Mouse (Mus musculus) thymus, adult 2 months (tissue): ENCODE results near the gene Zfp36l2. TPM values are rescaled to one million over a fixed set of nuclear protein-coding genes. Genes with fewer than 3 reads are reported as not detected.

ENCODE experiments used
- DNase-seq: peaks from one replicate; pipeline ENCODE4 v3.0.0; 2021
- H3K27ac ChIP-seq: fragments of 200-500 bp; 2 replicates; pipeline ENCODE4 v1.5.1; 2012; ENCODE audit warnings: low read length, control low read depth; ENCODE audit not compliant: control insufficient read depth, insufficient read depth
- H3K27me3 ChIP-seq: fragments of 200-500 bp; 2 replicates; pipeline ENCODE4 v1.6.1; 2012; ENCODE audit warnings: mild to moderate bottlenecking, low read length, moderate library complexity, mixed read lengths; ENCODE audit not compliant: control insufficient read depth, insufficient read depth
- H3K36me3 ChIP-seq: fragments of 200-500 bp; 2 replicates; pipeline ENCODE4 v1.6.1; 2012; ENCODE audit warnings: mild to moderate bottlenecking, low read length, moderate library complexity; ENCODE audit not compliant: control insufficient read depth, insufficient read depth
- H3K4me1 ChIP-seq: fragments of 200-500 bp; replicated peaks from 2 replicates; pipeline ENCODE4 v1.6.1; 2012; ENCODE audit warnings: low read length; ENCODE audit not compliant: control insufficient read depth, insufficient read depth
- H3K4me3 ChIP-seq: fragments of 200-500 bp; 2 replicates; pipeline ENCODE4 v1.5.1; 2012; ENCODE audit warnings: mild to moderate bottlenecking, low read length, control low read depth, moderate library complexity; ENCODE audit not compliant: control insufficient read depth, insufficient read depth
- CTCF ChIP-seq: fragments of 200-500 bp; IDR thresholded peaks from 2 replicates; pipeline ENCODE4 v1.5.1; 2012; ENCODE audit warnings: mild to moderate bottlenecking, control low read depth, low read length, moderate library complexity, borderline replicate concordance; ENCODE audit not compliant: control insufficient read depth, poor library complexity, insufficient read depth; ENCODE audit errors: extremely low read depth
- POLR2A ChIP-seq: fragments of 200-500 bp; IDR thresholded peaks from 2 replicates; pipeline ENCODE4 v1.6.1; 2012; ENCODE audit warnings: mild to moderate bottlenecking, low read length, control low read depth, moderate library complexity; ENCODE audit not compliant: control insufficient read depth, poor library complexity, insufficient read depth; ENCODE audit errors: extremely low read depth
- WGBS: fragments of 180-500 bp; shearing (Covaris S2); methylation state at CpG from one replicate; pipeline ENCODE4 v1.1.7; 2018; 5-methylcytosine and 5-hydroxymethylcytosine counted together
- polyA plus RNA-seq: library from polyadenylated mRNA; depleted of rRNA; stranded (reverse); fragments of >200 nt; gene quantifications from 2 replicates; pipeline ENCODE4 v1.2.3, GENCODE M21; 2012

Zfp36l2 gene
- polyA plus RNA-seq, 1 experiment: 182 TPM

- Histone ChIP-seq H3K4me3 (no peak overlapping the region), H3K4me1 (peaks cover 14% of the 10 kb centered on the region), H3K27me3 (no peaks in the 10 kb centered on the region), H3K36me3 (peaks cover 15% of the 10 kb centered on the region; the same call in 1 of the 2 replicates), H3K27ac (no peak overlapping the region)
- no peak for DNase-seq
- TF ChIP-seq POLR2A (no peak), CTCF (no peak)
Observed at GRCm38 (mm10) chr17:84196329-84196728, 8.6 kb upstream of the Zfp36l2 start.

GRCm38 (mm10) chr17:84195835-84196234 lies 8.1 kb upstream of the Zfp36l2 start:
- no peak overlapping the region for H3K27ac ChIP-seq
- no peak for TF ChIP-seq POLR2A
- no peak for TF ChIP-seq CTCF
- H3K27me3 ChIP-seq: no peaks in the 10 kb centered on the region
- peaks cover 12% of the 10 kb centered on the region; the same call in 1 of the 2 replicates for H3K36me3 ChIP-seq
- H3K4me3 ChIP-seq: no peak overlapping the region
- WGBS: 96% methylated on average over 3 of the region's 3 CpGs
- peaks cover 16% of the 10 kb centered on the region for H3K4me1 ChIP-seq
- no peak for DNase-seq

GRCm38 (mm10) chr17:84195003-84195395 lies 7.3 kb upstream of the Zfp36l2 start:
- TF ChIP-seq POLR2A (no peak), CTCF (no peak)
- H3K36me3 ChIP-seq: peaks cover 12% of the 10 kb centered on the region; the same call in 1 of the 2 replicates
- no peaks in the 10 kb centered on the region for H3K27me3 ChIP-seq
- no peak overlapping the region for H3K27ac ChIP-seq
- DNase-seq: no peak
- H3K4me3 ChIP-seq: no peak overlapping the region
- WGBS: 66% methylated on average over 4 of the region's 4 CpGs
- peaks cover 20% of the 10 kb centered on the region for H3K4me1 ChIP-seq

- Histone ChIP-seq H3K4me3 (no peak overlapping the region), H3K36me3 (peaks cover 12% of the 10 kb centered on the region; the same call in 1 of the 2 replicates), H3K27ac (no peak overlapping the region), H3K4me1 (peaks cover 20% of the 10 kb centered on the region), H3K27me3 (no peaks in the 10 kb centered on the region)
- WGBS: 79% methylated on average over 4 of the region's 4 CpGs
- no peak for TF ChIP-seq POLR2A
- no peak for TF ChIP-seq CTCF
- no peak for DNase-seq
Observed at GRCm38 (mm10) chr17:84194282-84195002, 6.7 kb upstream of the Zfp36l2 start.

GRCm38 (mm10) chr17:84193411-84193810 lies 5.7 kb upstream of the Zfp36l2 start:
- WGBS: 98% methylated on average over 9 of the region's 9 CpGs
- no peak overlapping the region for H3K27ac ChIP-seq
- DNase-seq: no peak
- H3K27me3 ChIP-seq: no peaks in the 10 kb centered on the region
- peaks cover 29% of the 10 kb centered on the region for H3K4me1 ChIP-seq
- H3K36me3 ChIP-seq: peaks cover 12% of the 10 kb centered on the region; the same call in 1 of the 2 replicates
- TF ChIP-seq CTCF (no peak), POLR2A (no peak)
- no peak overlapping the region for H3K4me3 ChIP-seq

GRCm38 (mm10) chr17:84191946-84192345 lies 4.2 kb upstream of the Zfp36l2 start:
- 90% methylated on average over 4 of the region's 4 CpGs for WGBS
- H3K27me3 ChIP-seq: no peaks in the 10 kb centered on the region
- no peak overlapping the region for H3K27ac ChIP-seq
- TF ChIP-seq CTCF (no peak), POLR2A (no peak)
- no peak for DNase-seq
- H3K4me3 ChIP-seq: no peak overlapping the region
- H3K4me1 ChIP-seq: peaks cover 32% of the 10 kb centered on the region
- peaks cover 12% of the 10 kb centered on the region; the same call in 1 of the 2 replicates for H3K36me3 ChIP-seq
